Mouse (Mus musculus): ENCODE measurements around the gene Gprc5a. TPM values are rescaled to one million over a fixed set of nuclear protein-coding genes. Genes with fewer than 3 reads are reported as not detected.

Gprc5a gene
- total RNA-seq, 2 experiments from 2014 or later: 3.7 to 4.0 TPM

- no peak for DNase-seq
Observed at GRCm38 (mm10) chr6:135074405-135074947, 9.0 kb downstream of the Gprc5a start.

GRCm38 (mm10) chr6:135076202-135076601 lies 10.8 kb downstream of the Gprc5a start:
- no peak for DNase-seq

- no peak for DNase-seq
Observed at GRCm38 (mm10) chr6:135078420-135078819, 13.0 kb downstream of the Gprc5a start.

- no peak for DNase-seq
Observed at GRCm38 (mm10) chr6:135083991-135084502, 18.6 kb downstream of the Gprc5a start.

- no peak for DNase-seq
Observed at GRCm38 (mm10) chr6:135085703-135086102, 20.3 kb downstream of the Gprc5a start.

- peak; percentile 90 for DNase-seq
Observed at GRCm38 (mm10) chr6:135087721-135088451, 22.4 kb downstream of the Gprc5a start.

GRCm38 (mm10) chr6:135089786-135090185 lies 24.3 kb downstream of the Gprc5a start:
- peak; percentile 33 for DNase-seq

GRCm38 (mm10) chr6:135090661-135091060 lies 25.2 kb downstream of the Gprc5a start:
- no peak for DNase-seq

- DNase-seq: no peak
Observed at GRCm38 (mm10) chr6:135092798-135093470, 27.5 kb downstream of the Gprc5a start.

- no peak for DNase-seq
Observed at GRCm38 (mm10) chr6:135100787-135101472, 35.5 kb downstream of the Gprc5a start.

GRCm38 (mm10) chr6:135102736-135103303 lies 37.4 kb downstream of the Gprc5a start:
- DNase-seq: no peak

- DNase-seq: no peak
Observed at GRCm38 (mm10) chr6:135107014-135107413, 41.6 kb downstream of the Gprc5a start.

- DNase-seq: no peak
Observed at GRCm38 (mm10) chr6:135112411-135113113, 47.1 kb downstream of the Gprc5a start.

GRCm38 (mm10) chr6:135113114-135113436 lies 47.6 kb downstream of the Gprc5a start:
- DNase-seq: no peak

- no peak for DNase-seq
Observed at GRCm38 (mm10) chr6:135116479-135116878, 51.0 kb downstream of the Gprc5a start.

- DNase-seq: no peak
Observed at GRCm38 (mm10) chr6:135118183-135118582, 52.7 kb downstream of the Gprc5a start, which contains the start of gene Gprc5d. Gene Gprc5d, minus strand, starts transcription at chr6:135118283.

GRCm38 (mm10) chr6:135124755-135125380 lies 59.4 kb downstream of the Gprc5a start:
- no peak for DNase-seq

GRCm38 (mm10) chr6:135133086-135133485 lies 67.6 kb downstream of the Gprc5a start:
- no peak for DNase-seq

GRCm38 (mm10) chr6:135133486-135133885 lies 68.0 kb downstream of the Gprc5a start:
- DNase-seq: no peak

Measured in heart, postnatal 4 days (tissue).